Mouse (Mus musculus) kidney, postnatal 14 days (tissue): ENCODE data around the gene 6030458C11Rik.

Experiments used
- DNase-seq: peaks from one replicate; pipeline ENCODE4 v3.0.0; 2022; ENCODE audit warnings: mixed read lengths

The 6030458C11Rik gene

GRCm38 (mm10) chr15:12824197-12824952 lies at the start of gene 6030458C11Rik, which contains the start of gene Drosha:
6030458C11Rik (minus strand) TSS chr15:12824649.
Drosha (plus strand) TSS chr15:12824815.
- peak; percentile 99 for DNase-seq

GRCm38 (mm10) chr15:12867269-12867668 lies 42.8 kb upstream of the 6030458C11Rik start:
- no peak for DNase-seq

GRCm38 (mm10) chr15:12865595-12866314 lies 41.3 kb upstream of the 6030458C11Rik start:
- no peak for DNase-seq

GRCm38 (mm10) chr15:12863669-12864068 lies 39.2 kb upstream of the 6030458C11Rik start:
- no peak for DNase-seq

GRCm38 (mm10) chr15:12862061-12862460 lies 37.6 kb upstream of the 6030458C11Rik start:
- no peak for DNase-seq

GRCm38 (mm10) chr15:12858645-12859044 lies 34.2 kb upstream of the 6030458C11Rik start:
- no peak for DNase-seq

GRCm38 (mm10) chr15:12857840-12858516 lies 33.5 kb upstream of the 6030458C11Rik start:
- no peak for DNase-seq

GRCm38 (mm10) chr15:12856780-12857179 lies 32.3 kb upstream of the 6030458C11Rik start:
- no peak for DNase-seq

GRCm38 (mm10) chr15:12853471-12853870 lies 29.0 kb upstream of the 6030458C11Rik start:
- DNase-seq: no peak

GRCm38 (mm10) chr15:12849373-12849772 lies 24.9 kb upstream of the 6030458C11Rik start:
- no peak for DNase-seq

- DNase-seq: no peak
These were observed 23.9 kb upstream of the 6030458C11Rik start for GRCm38 (mm10) chr15:12848196-12848975.

- no peak for DNase-seq
These were observed 18.4 kb upstream of the 6030458C11Rik start for GRCm38 (mm10) chr15:12842833-12843232.

GRCm38 (mm10) chr15:12840737-12841136 lies 16.3 kb upstream of the 6030458C11Rik start:
- DNase-seq: no peak

GRCm38 (mm10) chr15:12834231-12834630 lies 9.8 kb upstream of the 6030458C11Rik start:
- DNase-seq: no peak

GRCm38 (mm10) chr15:12833385-12833784 lies 8.9 kb upstream of the 6030458C11Rik start:
- no peak for DNase-seq

GRCm38 (mm10) chr15:12832599-12832998 lies 8.2 kb upstream of the 6030458C11Rik start:
- DNase-seq: no peak

- no peak for DNase-seq
These were observed 5.4 kb upstream of the 6030458C11Rik start for GRCm38 (mm10) chr15:12829878-12830277.

- no peak for DNase-seq
These were observed 959 bp upstream of the 6030458C11Rik start for GRCm38 (mm10) chr15:12825408-12825807.

- DNase-seq: no peak
These were observed 516 bp upstream of the 6030458C11Rik start for GRCm38 (mm10) chr15:12824965-12825364.

GRCm38 (mm10) chr15:12823455-12824119 lies 862 bp downstream of the 6030458C11Rik start:
- DNase-seq: no peak

- no peak for DNase-seq
These were observed 1.7 kb downstream of the 6030458C11Rik start for GRCm38 (mm10) chr15:12822416-12823395.
